Mouse (Mus musculus) right cerebral cortex, postnatal 36 days (tissue): ENCODE data around the gene Nxnl1.
"Not testable (repeated sequence)": the region's sequence is repeated elsewhere in the genome, so short reads cannot be mapped to it uniquely, and the experiment has no call there.

ENCODE experiments used
- DNase-seq, 2 experiments: peaks; one replicate each; pipeline ENCODE4 v3.0.0; 2022; ENCODE audit warnings: low spot score in 2 of 2, mixed read lengths in 1 of 2

The Nxnl1 gene

DNA sequence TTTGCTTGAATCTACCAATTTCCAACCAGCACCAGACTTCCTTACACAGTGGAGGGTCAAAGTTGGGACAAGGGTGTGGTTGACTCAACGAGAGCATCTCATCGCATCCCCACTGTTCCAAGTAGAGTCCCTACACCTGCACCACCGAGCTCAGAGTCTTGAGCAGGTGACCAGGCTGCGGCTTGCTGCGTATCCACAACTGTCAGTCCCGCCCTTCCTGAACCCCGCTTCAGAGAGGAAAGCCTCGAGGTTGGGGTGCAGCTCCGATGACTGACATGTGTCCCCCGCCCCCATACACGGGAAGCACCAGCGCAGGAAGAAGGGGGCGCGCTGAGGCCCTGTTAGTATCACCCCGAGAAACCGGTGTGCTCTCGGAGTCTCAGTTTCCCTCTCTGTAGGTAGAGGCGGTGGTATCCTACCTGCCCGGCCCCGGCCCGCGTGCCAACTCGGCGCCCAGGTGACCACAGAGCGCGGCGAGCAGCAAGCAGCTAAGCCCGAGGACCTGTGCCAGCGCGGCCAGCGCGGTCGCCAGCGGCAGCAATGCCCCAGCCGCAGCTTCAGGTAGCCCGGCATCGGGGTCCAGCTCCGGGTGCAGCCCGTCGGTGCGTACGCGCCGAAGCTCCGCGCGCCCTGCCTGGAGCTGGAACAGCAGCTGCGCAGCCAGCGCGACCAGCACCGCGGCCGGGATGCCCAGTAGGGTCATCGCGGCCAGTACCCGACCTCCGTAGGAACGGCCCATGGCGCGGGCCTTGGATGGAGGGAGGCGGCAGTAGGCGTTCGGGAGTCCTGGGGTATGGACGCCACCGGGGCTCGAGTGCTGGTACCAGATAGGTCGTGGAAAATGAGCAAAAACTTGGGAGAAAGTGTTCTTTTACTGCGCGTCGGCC is 8.1 kb downstream of the Nxnl1 start, which contains the start of gene Tmem221:
TSS of gene Tmem221 (minus strand) at position 801 of the 887 bp plus-strand sequence.
- DNase-seq: no peak

DNA sequence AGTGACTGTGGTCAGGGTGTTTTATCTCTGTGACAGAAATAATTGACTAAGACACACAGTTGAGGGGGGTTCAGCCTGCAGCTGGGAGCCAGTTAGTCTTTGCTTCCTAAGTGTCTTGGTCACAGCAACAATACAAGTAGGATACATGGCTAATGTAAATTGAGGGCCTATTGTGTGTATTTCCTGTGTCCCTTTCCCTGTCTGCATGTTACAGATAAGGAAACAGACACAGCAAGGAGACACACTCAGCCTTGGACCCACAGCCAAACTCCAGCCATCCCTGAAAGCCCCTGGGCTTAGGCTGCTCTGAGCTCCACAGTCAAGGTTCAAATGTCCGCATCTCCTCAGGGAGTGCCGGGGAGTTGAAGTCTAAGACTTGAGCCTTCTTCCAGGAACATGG is 11.8 kb downstream of the Nxnl1 start:
- no peak for DNase-seq

DNA sequence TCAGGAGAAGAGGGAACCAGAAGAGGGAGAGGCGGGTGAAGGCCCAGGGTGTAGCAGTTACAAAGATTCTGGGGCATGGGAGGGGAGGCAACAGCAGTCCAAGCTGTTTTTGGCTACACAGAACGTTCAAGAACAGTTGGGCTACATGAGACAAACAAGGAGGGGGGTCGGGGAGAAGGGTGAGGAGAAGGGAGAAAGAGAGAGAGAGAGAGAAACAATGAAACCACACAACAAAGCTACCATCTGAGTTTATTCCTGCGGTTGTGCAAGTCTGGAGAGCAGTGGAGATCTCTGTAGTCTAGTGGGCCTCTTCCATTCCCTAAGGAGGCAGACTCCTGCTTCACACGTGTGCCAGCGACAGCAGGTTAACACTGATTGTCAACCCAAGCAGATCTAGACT is 12.4 kb downstream of the Nxnl1 start:
- no peak for DNase-seq

DNA sequence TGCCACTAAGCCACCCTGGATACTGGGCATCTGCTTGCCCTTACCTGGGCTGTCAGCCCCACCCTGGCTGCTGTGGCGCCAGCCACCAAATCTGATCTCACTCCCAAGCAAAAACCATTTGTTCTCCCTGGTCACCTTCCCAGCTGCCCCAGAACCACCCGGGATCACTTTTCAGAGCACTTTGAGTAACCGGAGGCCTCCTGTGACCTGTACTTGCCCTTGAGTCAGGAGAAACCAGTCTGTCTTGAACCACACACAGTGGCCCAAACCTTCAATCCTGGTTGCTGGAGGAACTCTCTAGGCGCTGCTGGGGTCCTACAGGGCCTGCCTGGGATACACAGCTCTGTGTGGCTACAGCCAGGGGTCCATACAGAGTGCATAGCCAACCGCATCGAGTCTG is 13.6 kb downstream of the Nxnl1 start:
- DNase-seq: no peak

DNA sequence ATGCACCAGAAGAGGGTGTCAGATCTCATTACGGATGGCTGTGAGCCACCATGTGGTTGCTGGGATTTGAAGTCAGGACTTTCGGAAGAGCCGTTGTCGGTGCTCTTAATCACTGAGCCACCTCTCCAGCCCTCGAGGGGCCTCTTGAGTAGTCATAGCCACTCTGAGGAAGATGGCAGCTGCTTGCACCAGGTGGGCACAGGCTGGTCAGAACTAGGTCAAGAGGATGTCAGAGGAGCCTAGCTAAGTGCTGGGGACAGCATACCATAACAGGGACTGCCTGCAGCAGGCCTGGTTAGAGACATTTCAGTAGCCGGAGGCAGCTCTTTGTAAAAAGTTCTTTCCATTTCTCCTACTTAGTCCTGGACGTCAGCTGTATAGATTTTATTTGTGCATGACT is 15.6 kb downstream of the Nxnl1 start:
- DNase-seq: no peak

DNA sequence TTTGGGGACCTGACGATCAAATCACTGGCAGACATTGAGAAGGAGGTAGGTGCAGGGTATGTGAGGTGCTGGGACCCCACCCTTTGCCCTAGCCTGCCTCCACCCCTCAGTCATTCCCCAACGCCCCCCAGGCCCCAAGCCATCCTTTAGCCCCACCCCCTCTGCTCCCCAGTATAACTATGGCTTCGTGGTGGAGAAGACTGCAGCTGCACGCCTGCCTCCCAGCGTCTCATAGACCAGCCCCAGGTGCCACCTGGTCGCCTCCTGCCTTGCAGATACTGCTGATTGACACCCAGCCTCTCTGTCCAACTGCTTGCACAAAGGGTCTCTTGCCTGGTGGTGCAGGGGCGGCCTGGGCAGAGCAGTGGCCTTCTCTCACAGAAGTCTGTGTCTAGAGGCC is 18.8 kb downstream of the Nxnl1 start:
- no peak for DNase-seq

DNA sequence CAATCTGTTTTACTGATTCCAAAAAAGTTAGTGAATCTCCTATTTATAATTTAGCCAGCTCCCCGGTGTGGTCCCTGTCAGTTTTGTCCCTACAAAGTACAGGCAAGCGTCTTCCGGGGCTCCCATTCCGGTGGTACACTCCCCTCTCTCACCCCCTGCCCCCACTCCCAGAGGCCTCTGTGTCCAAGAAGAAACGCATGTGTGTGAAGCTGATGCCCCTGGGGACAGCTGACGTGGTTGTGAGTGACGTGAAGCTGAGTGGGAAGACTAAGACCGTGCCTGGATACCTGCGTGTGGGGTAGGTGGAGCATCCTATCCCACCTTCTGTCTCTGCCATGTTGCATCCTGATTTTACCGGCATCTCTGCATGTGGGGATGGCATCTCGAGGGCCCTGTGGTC is 21.3 kb downstream of the Nxnl1 start:
- DNase-seq: no peak

DNA sequence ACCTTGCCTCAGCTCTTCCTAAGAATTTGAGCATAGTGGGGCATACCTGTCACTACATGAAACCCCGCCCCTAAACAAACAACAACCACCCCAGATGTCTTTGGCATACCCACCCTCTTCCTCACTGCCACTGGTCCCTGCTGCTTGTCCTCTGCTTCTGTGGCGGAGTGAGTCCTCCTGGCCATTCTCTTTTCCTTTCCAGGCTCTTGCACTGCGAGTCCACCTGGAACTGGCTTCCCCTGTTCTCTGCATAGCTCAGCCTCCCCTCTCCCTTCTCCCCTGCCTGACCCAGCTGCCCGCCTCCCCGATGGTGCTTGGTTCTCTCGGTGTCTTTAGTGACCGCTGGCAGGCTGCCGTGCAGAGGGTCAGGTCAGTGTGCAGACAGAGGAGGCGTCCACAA is 22.6 kb downstream of the Nxnl1 start:
- DNase-seq: no peak

DNA sequence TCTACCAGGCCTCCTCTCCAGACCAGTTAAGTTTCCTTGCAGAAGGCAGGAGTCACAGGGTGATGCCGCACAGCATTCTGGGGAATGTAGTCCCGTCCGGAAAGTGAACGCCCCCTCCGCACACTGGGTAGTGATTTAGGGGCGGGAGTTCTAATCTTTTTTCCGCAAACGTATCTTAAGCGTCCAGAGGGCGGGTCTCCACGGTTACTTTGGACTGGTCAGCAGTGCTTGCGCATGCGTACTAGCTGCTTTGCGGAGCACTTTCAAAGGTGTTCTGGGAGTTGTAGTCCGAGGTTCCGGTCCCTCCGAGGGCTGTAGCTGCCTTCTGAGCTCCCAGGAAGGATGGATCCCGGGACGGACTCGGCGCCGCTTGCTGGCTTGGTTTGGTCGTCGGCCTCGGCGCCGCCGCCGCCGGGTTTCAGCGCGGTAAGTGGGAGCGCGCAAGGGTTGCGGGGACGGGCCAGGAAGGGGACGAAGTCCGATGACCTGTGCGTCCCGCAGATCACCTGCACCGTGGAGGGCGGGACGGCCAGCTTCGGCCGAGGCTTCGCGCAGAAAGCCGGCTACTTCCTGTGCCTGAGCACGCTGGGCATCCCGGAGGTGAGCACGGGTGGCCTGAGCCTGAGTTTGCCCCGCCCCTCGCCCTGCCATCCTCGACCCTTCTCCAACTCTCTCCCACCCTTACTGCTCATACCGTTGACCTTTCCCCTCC is 23.6 kb downstream of the Nxnl1 start, which contains the start of gene Mvb12a:
TSS of gene Mvb12a (plus strand) at position 291 of the 712 bp plus-strand sequence.
- DNase-seq: peak; percentile 98 to 99

DNA sequence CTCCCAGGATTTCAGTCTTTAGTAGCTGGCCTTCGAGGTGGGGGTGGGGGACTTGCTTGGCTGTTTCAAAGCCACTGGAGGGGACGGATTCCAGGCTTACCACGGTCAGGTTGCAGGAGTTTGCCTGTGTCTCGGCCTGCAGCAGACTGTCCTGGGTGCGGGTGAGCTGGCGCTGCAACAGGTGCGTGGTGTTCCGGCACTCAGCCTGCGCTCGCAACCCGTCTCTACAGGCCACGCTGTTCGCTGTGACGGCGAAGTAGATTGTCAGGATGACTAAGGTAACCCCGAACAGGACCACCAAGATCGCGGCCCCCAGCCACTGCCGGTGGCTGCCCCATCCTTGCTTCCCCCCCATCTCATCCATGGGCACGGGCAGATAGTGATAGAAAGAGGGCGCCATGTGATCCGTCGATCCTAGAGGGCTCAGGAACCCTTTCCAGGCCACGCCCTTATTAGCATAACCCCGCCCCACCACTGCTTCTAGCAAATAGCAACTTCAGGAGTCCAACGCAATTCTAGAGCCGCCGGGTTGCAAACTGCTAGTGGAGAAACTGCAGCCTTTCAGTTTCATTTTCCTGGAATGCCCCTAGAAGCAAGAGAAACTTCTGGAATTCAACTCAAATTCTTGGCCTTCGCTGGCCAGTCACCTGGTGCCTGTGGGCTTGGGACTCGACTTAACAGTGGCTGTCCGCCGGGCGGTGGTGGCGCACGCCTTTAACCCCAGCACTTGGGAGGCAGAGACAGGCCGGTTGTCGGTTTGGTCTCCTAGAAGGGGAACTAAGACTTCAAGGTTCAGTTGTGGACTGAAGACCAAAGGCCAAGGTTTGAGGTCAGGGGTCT is 29.2 kb downstream of the Nxnl1 start, which contains the start of gene Bst2:
TSS of gene Bst2 (minus strand) at position 429 of the 840 bp plus-strand sequence.
- peak in 1 of 2 experiments; percentile 38 for DNase-seq

DNA sequence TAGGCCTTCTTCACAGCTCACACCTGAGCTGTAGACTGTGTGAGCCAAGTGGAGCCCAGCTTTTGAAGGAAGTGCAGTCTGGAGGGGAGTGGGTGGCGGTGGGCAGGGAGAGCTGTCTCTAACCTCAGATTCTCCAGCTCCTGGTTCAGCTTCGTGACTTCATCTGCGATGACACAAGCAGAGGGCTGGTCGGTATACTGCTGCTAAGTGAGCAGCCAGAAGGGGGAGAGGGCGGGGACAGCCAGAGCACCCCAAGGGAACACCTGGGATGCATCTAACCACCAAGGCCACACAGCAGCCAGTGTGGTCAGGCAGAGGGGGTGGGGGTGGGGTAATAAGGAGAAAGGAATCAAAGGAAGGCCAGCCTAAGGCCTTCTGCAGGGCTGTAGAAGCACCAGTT is 30.7 kb downstream of the Nxnl1 start:
- no peak for DNase-seq

DNA sequence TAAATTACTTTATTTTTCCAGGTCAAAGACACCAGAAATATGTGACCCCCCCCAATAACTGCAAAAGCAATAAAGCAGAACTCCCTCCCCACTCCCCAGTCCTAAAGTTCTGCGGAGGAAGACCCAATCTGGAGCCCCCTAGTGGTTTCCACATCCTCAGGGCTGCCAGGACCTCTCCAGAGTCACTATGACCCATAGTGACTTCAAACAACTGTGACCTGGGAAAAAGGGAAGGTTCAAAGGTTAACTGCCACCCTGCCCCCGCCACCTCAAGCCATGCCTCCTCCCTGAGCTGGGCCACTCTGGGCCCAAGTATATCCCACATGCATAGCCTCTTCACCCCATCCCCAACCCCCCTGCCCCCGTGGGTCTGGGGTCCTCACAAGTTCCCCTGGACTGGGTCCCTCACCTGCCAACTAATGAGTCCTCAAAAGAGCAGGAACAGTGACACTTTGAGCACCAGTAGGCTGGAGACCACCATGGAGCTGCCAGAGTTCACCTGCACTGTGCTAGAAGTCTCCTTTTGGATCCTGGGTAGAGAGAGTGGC is 32.1 kb downstream of the Nxnl1 start:
- DNase-seq: no peak

DNA sequence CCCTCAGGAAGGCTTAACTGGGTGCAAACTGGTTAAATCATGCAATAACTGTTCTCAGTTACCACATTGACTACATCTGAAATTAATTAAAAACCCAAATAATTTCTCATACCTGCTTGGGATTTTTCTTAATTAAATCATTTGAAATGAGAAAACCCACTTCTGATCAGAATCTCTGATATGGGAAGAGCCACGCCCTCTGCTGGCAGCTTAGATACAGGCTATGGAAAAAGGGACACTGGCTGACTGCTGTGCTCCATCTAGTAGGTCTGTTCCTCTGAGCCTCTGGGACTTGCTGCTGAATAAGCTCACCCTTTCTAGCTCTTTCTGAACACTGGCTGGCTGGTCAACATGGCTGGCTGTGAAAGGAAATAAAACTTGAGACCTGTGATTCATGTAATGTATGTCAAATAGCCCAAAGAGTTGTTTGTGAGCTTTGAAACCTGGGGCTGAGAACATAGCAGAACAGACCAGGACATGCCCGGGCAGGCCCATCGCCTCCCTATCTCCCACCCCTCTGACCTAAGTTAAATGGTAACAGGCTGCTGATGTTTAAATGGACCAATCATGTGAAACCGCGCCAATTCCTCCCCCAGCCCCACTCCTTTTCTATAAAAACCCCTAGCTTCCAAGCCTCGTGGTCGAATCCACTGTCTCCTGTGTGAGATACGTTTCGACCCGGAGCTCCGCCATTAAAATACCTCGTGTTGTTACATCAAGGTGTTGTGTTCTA is 35.5 kb downstream of the Nxnl1 start:
- DNase-seq: not testable (repeated sequence)

DNA sequence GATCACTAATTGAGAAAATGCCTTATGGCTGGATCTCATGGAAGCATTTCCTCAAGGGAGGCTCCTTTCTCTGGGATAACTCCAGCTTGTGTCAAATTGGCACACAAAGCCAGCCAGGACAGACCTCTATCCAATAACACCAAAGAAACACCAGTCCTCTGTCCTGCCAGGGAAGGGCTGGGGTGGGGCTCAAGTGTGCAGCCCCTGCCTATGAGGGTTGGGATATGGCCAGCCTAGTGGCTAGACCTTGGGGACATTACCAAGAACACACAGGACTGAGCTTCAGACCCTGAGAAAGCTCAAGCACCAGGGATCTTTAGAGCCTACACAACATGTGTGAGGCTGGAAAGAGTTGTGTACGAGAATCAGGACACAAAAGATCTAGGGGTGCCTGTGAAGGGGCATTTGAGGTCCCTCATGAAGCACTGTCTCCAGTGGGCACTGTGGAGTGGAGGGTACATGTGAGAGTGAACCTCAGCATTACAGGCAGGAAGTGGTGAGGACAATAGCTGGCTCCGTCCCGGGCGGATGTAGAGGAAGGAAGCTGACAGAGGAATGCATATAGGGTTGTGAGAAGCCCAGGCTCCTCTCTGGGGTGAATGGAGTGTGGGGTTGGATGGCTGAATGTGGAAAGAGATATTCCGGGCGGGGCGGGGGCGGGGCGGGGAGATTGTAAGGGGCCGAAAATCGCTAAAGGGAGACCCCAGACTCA is 37.9 kb downstream of the Nxnl1 start:
- DNase-seq: no peak

DNA sequence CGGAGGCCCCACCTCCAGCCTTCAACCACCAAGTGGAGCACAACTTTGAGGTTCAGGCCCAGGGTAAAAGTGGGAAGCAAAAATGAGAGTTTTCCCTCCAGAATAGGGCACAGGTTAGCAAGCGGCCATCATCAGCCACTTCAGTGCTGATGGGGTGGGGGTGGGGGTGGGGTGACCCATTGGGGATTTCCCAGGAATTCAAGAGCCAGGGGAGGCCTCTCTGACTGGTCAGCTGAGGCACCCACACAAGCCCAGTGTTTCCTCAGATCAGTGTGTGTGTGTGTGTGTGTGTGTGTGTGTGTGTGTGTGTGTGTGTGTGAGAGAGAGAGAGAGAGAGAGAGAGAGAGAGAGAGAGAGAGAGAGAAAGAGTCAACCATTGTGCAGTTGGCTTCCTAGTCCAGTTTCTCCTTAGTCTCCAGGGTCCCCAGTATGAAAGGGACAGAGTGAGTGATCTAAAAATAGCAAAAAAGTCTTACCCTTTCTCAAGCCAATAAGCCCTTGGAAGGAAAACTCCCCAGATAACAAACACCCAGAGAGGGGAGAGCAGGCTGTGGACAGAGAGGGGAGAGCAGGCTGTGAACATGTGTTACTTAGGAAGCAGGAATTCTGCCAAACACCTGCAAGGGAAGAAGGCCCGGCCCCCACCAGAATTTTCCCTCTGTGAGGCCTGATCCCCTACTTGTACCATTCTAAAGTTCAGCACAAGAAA is 39.1 kb downstream of the Nxnl1 start:
- no peak for DNase-seq

DNA sequence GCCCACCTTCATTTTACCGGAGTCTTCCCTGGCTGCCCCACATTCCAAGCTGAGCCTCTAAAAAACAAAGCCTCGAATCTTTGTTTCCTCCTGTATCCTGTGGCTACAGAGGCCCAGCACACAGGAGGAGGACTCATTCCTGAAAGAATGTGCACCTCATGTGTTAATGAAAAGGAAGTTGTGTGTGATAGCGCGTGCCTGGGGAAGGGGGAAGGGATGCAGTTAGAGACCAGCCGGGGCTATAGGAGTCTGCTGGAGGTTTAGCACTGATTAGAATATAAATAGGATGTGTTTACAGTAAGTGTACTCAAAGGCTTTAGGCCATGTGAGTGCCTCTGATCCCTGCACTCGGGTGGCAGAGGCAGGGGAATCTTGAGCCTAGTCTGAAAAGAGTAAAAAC is 40.1 kb downstream of the Nxnl1 start:
- no peak for DNase-seq

DNA sequence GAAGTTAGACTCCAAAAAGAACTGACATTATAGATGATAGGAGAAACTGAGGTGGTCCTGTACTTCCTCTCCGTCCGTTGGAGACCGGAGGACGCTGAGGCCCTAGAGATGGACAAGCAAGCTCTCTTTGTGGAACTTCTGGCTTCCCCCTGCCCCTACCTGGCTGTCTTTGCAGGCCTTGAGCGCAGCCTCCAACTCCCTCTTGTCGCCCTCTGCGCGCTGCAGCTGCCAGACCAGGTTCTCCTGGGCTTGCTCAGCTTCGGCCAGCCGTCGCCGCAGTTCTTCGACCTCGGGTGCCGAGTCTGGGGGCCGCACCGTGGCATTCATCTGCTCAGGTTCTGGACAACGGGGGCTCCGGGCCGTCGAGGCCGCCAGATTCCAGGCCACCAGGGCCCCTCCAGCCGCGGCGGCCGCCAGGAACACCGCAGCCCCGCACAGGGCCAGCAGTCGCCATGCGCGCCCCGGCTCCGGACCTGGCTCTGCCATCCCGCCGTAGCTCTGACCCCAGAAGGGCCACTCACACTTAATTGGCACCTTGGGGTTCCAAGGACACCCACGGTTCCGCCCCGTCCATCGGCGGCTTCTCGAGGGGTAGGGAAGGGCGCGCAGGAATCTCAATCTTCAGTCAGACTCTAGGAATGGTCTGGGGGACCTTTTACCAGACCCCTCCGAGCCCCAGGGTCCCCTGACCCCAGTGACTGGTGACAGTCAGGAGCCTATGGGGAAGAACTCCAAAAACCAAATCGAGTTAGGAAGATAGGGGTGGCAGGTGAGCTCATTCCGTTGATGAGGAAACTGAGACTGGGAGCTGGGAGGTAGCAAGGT is 41.0 kb downstream of the Nxnl1 start, which contains the start of gene Ccdc194:
TSS of gene Ccdc194 (minus strand) at position 486 of the 825 bp plus-strand sequence.
- DNase-seq: no peak

DNA sequence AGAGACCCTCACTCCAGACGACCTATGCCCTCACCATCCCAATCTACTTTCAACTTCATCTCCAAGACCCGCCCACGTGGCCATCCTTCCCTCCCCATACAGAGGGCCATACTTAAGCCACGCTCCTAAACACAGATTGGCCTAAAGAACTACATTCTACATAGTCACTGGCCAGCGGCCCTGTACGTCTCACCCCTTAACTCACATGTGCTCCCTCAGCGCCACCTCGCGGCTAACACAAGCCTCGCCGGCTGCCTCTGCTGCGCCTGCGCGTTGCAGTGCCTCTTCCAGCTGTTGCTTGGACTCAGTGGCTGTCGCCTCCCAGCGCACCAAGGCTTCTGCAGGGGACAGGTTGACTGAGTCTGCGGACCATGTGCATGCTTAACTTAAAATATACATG is 44.8 kb downstream of the Nxnl1 start:
- DNase-seq: peak; percentile 81 to 84
